Mouse (Mus musculus): ENCODE measurements at regions not wholly inside any gene's neighbourhood (a gene's known extent, or its start where the extent isn't known, plus 50 kb on each side); places are given as distances from the start of the nearest gene placed in this dataset.

DNA sequence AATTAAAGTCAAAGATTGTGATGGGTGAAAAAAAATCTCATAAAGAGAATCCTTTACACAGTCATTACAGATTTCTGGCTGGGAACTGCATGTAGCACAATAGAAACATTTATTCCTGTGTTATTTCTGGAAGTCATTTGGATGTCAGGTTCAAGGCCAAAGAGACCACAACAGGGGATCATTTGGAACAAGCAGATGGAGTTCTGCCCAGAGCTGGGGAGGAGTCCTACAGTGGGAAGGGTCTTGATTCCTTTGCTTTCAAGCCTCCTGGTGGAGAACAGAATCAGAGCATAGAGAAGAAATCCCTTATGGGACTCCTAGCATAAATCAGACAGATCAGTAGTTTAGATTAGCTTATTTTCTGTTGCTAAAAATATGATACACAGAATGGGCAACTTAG is 392.4 kb downstream of the Rwdd3 start:
- DNase-seq (ENCODE audit: extremely low spot score in 1 of 2, low spot score in 1 of 2): no peak

DNA sequence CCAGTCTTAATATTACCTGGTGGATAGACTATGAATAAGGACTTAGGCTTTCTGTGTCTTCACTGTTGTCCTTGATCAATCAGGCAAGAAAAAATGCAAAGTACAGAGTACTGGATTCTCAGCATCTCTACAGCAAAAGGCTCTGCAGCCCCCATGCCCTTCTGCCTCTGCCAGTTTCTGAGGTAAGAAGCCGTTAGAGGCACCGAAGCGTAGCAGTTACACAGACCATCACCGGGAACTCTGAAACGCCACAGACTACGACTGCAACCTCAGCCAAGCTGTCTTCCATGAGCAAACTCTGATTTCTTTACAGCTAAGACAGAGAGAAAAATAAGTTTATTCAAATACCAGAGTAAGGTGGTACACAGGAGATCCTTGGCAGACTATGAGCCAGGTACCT is 396.5 kb downstream of the Rwdd3 start:
- DNase-seq (ENCODE audit: extremely low spot score in 1 of 2, low spot score in 1 of 2): no peak

DNA sequence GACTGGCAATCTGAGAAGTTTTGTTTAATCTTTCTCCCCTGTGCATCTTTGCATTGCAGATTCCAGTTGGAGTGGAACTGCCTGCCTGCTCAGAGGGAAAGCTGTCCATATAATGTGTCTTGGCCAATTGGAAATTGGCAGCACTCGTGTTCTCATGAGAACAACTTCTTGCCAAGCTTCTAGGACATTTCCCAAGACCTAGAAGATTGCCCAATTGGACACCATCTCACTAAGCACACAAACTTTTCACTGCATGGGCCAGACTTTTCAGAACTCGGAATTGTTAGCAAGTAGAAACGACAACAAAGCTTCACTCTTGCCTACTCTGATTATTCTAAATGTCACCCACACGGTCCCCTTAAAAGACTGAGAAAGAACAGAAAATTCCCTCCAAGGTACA is 409.8 kb downstream of the Rwdd3 start:
- DNase-seq (ENCODE audit: extremely low spot score in 1 of 2, low spot score in 1 of 2): no peak

- DNase-seq (ENCODE audit: extremely low spot score in 1 of 2, low spot score in 1 of 2): no peak
These were observed 410.3 kb downstream of the Rwdd3 start for GRCm38 (mm10) chr3:120761223-120761622.

DNA sequence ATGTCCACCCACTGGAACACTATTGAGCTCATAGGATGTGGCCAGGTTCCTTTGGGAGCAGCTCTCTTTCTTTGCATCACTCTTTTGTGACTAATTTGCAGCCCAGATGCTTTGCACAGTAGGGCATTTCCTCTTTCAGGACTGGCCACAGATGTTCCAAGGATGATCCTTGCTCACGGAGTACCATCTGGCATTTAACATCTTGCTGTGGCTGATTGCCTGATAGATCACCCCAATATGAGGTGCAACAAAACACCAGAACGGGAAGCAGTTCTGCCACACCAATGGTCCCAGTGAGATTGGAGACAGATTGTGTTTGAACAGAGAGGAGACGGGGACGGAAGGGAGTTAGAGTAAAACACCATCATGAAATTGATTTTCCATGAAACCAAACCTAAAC is 423.0 kb downstream of the Rwdd3 start:
- DNase-seq (ENCODE audit: extremely low spot score in 1 of 2, low spot score in 1 of 2): no peak

GRCm38 (mm10) chr3:120747678-120748077 is 423.8 kb downstream of the Rwdd3 start:
- peak in 1 of 2 experiments; percentile 36 for DNase-seq (ENCODE audit: extremely low spot score in 1 of 2, low spot score in 1 of 2)

DNA sequence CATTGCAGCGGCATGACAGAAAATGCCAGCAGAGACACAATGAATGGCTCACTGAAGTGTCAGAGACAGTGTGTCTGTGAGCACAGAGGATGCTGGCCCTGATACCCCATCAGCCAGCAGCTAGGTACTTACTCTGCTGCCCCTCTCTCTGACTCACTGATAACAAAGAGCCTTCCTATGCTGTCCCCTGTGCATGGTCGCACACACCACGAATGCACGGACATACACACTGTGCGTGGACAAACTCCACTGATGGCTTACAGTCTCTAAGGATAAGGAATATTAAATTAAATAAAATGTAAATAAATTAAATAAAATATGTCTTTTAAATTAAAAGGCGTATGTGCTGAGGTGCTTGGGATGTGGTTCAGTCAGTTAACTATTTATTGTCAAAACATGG is 438.2 kb downstream of the Rwdd3 start:
- DNase-seq (ENCODE audit: extremely low spot score in 1 of 2, low spot score in 1 of 2): no peak

GRCm38 (mm10) chr3:120732391-120732790 is 439.1 kb downstream of the Rwdd3 start:
- no peak for DNase-seq (ENCODE audit: extremely low spot score in 1 of 2, low spot score in 1 of 2)

- DNase-seq (ENCODE audit: extremely low spot score in 1 of 2, low spot score in 1 of 2): no peak
These were observed 440.2 kb downstream of the Rwdd3 start for GRCm38 (mm10) chr3:120731287-120731686.

DNA sequence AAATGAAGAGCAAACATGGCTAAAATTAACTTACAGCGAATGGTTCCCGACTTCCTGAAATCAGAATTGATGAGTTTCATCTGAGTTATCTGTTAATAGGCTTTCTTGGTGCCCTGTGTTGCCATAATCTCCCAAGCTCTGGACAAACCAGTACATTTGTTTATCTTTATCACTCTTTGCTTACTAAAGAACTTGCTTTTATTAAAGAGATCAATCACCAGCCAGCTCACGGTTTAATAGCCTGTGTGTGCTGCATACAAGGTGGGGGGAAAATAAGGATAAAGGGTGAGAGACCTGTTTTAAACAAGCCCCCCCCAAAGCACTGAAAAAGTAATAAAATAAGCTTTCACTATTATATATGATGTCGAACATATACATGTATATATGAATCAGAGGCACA is 441.3 kb downstream of the Rwdd3 start:
- no peak for DNase-seq (ENCODE audit: extremely low spot score in 1 of 2, low spot score in 1 of 2)

GRCm38 (mm10) chr3:120729671-120730070 is 441.8 kb downstream of the Rwdd3 start:
- peak; percentile 12 to 17 for DNase-seq (ENCODE audit: extremely low spot score in 1 of 2, low spot score in 1 of 2)

DNA sequence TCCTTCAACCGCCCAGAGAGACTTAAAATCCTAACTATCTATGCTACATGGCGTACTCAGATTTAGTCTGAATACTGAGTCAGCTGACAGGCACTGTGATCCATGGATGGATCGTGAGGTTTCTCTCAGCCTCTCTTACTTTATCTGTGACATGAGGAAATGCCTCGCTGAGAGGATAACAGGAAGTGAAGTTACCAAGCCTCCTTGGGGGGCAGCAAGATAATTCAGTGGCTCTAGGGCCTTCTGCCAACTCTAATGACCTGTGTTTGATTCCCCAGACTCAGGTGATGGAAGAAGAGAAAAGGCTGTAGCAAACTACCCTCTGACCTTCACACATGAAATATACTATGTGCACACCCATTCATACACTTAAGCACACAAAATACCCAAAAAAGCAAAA is 486.3 kb downstream of the Rwdd3 start:
- no peak for DNase-seq (ENCODE audit: extremely low spot score in 1 of 2, low spot score in 1 of 2)

DNA sequence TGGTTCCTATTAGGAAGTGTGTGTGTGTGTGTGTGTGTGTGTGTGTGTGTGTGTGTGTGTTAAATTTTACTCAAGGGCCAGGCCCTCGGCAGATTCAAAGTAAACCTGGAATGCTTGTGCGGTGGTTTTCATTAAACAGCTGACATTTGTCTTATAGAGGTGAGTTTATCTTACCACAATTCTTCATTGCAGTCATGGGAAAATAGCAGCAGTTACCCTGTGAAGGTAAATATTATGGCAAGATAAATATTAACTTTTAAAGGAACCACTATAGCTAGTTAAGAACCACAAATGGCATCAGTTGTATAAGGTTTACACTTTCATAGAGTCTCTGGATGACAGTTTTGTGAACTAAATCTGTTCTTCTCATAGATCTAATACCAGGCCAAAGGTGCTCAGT is 495.6 kb downstream of the Rwdd3 start:
- no peak for DNase-seq (ENCODE audit: extremely low spot score in 1 of 2, low spot score in 1 of 2)

GRCm38 (mm10) chr3:120668654-120669053 is 502.8 kb downstream of the Rwdd3 start:
- no peak for DNase-seq (ENCODE audit: extremely low spot score in 1 of 2, low spot score in 1 of 2)

DNA sequence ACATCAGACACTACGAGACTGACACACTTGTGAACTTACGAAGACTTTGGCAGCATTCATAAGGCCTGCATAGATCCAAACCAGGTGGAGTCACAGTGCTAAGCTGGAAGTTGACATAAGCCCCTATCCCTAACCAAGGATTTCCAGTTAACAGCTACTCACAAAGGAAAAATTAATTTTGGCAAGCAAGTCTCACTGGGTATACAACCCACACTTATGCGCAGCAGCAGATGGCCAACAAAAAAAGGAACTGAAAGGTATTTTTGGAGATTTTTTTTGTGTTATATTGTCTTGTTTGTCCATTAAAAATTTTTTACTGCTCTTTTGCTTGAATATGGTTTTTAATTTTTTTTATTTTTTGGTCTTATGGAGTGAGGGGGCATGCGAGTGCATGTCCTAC is 509.0 kb downstream of the Rwdd3 start:
- no peak for DNase-seq (ENCODE audit: extremely low spot score in 1 of 2, low spot score in 1 of 2)

- DNase-seq (ENCODE audit: extremely low spot score in 1 of 2, low spot score in 1 of 2): no peak
These were observed 510.7 kb downstream of the Rwdd3 start for GRCm38 (mm10) chr3:120660776-120661175.

- no peak for DNase-seq (ENCODE audit: extremely low spot score in 1 of 2, low spot score in 1 of 2)
These were observed 522.2 kb downstream of the Rwdd3 start for GRCm38 (mm10) chr3:120649047-120649868.

DNA sequence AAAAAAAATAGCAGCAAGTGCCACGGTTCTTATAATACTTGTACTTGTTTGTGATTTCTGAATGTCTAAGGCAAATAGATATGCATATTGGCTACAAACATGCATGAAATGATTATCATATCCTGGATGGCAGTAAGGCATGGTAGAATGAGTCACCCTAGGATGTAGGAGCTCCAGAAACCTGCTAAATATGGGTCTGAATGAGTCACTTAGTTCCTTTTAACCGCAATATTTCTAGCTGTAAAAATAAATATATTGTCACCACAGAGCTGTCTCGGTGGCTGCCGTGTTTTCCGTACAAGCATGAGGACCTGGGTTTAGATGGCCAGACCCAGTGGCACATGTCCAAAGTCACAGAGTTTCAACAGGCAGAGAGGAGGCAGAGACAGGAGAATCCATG is 523.1 kb downstream of the Rwdd3 start:
- DNase-seq (ENCODE audit: extremely low spot score in 1 of 2, low spot score in 1 of 2): no peak

- no peak for DNase-seq (ENCODE audit: extremely low spot score in 1 of 2, low spot score in 1 of 2)
These were observed 534.7 kb downstream of the Rwdd3 start for GRCm38 (mm10) chr3:120636669-120637305.

GRCm38 (mm10) chr3:120618358-120618757 is 553.1 kb downstream of the Rwdd3 start:
- no peak for DNase-seq (ENCODE audit: extremely low spot score in 1 of 2, low spot score in 1 of 2)

- no peak for DNase-seq (ENCODE audit: extremely low spot score in 1 of 2, low spot score in 1 of 2)
These were observed 577.3 kb downstream of the Rwdd3 start for GRCm38 (mm10) chr3:120594226-120594625.

DNA sequence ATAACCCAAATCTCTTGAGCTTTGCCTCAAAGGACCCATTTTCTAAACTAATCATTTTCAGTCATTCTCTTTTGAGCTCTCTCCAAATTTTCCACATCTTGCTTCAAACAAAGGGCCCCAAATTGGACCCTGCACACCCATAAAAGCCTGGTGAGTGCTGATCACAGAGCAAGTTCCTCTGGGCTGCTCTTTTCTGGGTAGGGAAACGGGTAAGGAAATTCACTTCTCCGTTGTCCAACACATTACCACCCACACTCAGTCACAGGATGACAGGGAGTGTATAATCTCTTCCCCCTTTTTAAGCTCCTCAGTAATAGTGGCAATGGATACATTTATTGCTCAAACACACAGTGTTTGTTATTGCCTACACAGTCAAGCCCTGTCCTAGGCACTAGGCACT is 580.3 kb downstream of the Rwdd3 start:
- no peak for DNase-seq (ENCODE audit: extremely low spot score in 1 of 2, low spot score in 1 of 2)

All from layer of hippocampus, postnatal 25 days (tissue).